Mouse (Mus musculus) cerebellum, adult 11-12 months (tissue): ENCODE measurements at regions not wholly inside any gene's neighbourhood (a gene's known extent, or its start where the extent isn't known, plus 50 kb on each side); places are given as distances from the start of the nearest gene placed in this dataset.

ENCODE experiments used
- DNase-seq: peaks from one replicate; pipeline ENCODE4 v3.0.0; 2022

DNA sequence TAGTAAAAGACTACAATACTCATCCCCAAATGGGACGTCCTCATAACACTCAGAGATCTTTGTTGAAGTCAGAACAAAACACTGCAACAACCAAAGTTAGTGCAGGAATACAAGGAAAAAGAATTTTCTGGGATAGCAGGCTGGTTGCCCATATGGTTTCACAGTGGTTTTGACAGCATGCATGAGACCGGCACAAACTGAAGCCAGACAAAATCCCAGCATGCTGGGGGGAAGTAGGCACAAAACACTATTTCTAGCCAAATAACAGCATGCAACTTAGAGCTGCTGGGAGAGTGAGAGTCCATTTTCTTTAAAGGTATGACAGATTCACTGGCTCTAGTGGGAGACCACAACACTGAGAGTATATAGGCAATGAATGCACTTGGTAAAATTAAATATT, 619.1 kb upstream of the Manea start:
- peak; percentile 79 for DNase-seq

DNA sequence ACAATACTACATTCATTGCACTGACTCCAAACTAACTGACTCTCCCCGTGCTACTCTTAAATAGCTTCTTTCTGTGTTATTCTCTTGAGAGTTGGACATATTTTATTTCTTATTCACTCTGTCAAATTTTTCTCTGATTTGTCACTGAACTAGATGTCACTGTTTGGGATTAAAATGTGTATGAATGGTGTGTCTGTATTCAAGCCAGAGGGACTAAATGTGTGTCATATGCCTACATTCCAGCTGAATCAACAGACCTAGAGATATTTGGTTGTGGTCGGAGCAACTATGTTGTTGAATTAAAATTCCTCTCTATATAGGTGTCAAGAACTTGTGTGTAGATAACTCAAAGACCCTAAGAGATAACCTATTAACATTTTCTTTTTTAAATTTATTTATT, 618.2 kb upstream of the Manea start:
- no peak for DNase-seq

DNA sequence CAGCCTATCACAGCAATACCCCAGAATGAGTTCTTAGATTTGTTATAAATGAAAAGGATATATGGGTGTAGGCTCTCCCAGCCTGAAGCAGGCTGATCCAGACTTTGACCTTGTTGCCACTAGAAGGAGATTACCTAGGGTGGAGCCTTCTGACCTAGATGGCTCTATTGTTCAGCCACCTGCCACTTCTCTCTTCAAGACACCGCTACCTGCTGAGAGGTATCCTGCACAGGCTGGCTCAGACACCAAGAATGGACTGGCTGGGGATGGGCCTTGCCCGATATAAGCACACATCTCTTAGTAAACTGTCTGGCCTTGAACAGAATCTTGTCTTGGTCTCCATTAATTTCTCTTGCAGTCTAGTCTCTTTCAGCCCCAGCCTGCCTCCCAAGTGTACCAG, 597.9 kb upstream of the Manea start:
- no peak for DNase-seq

DNA sequence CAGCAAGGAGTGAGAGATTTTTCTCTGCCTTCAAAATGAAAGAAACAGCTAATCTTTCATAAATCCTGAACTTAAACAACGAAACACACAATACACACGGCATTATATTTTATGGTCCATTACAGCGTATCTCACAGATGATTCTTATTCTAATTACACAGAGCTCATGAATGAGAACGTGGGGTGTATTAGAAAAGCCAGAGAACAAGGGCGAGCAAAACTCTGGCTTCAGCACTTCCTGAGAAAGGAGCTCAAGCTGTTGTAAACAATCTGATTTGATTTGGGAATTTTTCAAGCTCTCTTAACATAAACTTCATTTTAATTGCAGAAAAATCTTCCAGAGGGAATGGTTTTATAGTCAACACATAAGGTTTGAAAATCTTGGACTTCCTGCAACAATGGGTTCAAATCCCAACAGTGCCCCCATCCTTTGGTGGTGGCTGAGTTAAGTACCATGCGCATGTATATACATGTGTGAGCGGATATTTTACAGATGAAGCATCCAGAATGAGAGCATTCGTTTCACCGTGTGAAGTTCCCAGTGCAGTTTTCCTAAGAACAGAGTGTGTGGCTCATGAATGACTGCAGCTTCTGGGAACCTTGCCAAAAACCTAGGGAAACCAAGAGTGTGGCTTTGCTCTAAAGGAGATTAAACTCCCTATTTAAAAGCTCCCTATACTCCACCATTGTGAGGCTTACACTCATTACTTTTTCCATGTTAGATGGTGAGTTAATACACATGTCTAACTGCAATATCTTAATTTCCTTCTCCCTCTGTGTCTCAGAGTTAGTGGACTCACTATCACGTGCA, 587.5 kb upstream of the Manea start:
- DNase-seq = peak; percentile 12

DNA sequence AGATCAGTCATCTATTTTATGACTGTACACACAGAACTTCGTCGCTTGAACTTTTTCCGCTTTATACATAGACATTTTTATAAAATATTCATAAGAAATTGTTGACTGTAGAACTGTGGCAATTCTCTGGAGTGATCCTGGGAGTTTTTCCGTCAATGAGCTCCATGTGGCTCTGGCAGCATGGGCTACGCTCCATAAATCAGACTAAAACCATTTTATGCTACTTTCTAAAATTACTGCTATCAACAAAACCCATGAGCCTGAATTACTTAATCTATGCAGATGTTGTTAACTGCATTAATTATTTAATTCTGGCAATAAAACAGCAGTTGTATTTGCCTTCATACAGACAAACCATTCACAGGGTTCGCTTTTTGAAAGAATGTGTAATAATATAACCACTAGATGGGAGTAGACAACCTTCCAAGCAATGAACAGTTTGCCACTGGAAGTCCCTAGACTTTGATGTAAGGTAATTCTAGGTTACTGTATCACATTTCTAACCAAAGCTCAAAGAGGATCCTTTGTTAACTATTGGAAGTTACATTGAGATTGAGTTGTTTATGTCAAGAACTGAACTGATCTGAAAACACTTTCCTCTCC, 583.3 kb upstream of the Manea start:
- no peak for DNase-seq

DNA sequence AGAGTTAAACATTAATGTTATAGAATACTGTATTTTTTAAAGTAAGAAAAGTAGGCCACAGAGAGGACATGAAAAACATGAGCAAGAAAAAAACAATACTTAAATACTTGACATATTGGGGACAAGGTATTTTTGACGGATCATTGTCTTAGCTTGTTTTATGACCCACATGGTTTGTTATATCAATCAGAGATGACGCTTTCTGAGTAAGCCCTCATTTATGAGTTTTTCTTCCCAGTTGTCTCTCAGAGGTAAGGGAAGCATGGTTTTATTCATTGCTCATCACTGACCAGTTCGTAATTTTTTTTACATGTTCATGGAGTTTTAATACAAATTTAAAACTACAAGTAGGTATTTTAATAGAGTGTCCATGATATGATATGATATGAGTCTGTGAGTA, 579.4 kb upstream of the Manea start:
- no peak for DNase-seq

GRCm38 (mm10) chr4:26888514-26888913, 541.8 kb upstream of the Manea start:
- DNase-seq = no peak

DNA sequence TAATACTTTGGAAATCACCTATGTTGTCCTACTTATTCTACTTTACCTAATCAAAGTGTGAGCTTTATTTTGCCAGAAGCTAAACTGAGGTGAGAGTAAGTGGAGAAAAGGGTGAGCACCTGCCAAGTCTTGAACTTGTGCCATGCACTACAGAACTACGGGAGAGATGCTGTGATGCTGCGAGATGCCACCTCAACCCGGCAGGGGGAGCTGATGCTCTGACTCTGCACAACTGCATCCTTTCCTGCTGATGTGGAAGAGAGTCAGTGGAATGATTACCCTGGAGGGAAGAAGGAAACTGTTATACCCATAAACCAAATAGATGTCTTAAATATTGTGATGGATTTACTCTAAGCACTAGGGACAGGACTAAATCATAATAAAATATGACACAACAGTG, 532.3 kb upstream of the Manea start:
- DNase-seq = no peak

- DNase-seq = no peak
These were observed 495.1 kb upstream of the Manea start for GRCm38 (mm10) chr4:26841761-26842160.

DNA sequence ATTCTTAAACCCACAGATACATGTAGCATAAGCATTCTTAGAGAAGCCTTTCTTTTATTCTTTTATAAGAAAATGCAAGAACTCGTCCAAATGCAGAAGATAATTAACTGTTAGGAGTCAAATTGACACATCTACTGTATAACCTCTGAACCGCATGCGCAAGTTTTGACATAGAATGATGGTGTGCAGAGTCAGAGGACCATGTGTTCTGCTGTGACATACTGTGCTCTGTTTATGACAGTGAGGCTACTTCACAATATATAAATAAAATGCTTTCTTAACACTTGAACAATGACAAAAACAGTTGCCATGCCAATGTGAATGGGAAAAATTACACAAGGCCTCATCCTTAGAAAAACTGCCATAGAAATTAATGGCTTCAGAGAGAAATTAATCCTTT, 454.1 kb upstream of the Manea start:
- no peak for DNase-seq

DNA sequence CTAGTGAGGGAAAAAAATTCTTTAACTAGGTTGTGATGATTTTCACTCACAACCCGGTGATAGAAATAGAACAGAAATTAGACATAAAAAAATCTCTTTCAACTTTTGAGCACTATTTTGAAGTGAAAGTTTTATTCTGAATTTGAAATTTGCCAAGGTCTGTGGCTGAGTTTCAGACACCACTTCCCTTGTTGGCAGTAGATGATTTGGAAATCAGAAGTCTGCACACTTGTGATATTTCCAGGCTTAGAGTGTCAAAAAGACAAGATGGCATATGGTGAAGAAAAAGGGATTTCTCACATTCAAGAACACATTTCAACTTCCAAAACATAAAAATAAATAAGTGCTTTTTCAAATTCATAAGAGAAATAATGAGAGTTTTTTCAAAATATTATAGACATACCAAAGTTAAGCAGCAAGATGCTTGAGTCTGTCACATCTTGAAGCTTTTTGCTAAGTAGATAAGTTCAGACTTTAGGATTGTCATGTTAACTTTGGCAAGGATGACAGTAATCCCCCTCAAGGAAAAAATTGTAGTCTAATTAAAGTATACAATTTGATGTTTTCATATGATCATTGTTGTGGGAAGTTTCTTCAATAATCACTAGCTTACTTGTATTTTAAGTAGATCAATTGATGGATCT, 446.6 kb upstream of the Manea start:
- DNase-seq = no peak

GRCm38 (mm10) chr4:26767896-26768295, 421.2 kb upstream of the Manea start:
- DNase-seq = no peak

DNA sequence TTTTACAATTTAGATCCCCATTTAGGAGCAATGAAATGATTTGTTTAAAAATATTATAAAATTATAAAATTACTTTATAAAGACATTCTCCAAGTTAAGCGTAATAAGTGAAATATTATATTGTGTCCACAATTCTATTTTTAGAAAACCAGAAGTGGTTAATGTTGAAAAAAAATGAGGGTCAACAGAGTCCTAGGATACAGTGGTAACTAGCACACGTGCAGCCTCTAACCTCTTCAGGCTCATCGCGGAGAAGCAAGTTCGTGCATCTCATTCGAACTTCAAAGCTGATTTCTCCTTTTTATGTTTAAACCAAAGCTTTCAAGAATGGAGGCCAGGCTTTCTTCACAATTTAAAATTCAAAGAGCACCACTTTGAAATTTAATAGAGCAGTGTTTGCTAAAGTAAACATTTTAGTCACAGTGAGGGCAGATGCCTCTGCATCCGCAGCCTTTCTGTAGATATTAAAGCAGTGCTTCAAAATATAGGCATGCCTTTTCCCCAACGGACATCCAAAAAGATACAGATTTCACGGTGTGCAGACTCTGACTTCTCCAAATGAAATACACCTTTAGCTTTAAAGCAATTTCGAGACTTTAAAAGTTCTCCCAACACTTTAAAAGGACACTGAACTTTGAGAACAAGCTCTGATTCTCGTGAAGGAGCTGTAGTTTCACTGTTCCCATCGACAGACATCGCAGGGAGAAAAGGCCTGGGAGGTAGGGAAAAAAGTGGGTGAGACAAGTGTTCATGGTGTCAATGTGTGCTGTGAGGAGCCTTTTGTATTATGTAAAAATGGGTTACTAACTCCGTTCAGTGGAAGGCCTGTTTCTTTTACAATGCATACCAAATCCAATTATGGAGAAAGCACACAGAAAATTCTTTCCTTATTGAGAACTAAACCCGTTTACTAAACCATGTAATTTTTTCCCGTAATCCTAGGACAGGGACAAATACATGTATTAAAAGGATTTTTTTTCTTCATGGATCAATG, 419.8 kb upstream of the Manea start:
- DNase-seq = no peak

- no peak for DNase-seq
These were observed 394.1 kb upstream of the Manea start for GRCm38 (mm10) chr4:26740815-26741214.

DNA sequence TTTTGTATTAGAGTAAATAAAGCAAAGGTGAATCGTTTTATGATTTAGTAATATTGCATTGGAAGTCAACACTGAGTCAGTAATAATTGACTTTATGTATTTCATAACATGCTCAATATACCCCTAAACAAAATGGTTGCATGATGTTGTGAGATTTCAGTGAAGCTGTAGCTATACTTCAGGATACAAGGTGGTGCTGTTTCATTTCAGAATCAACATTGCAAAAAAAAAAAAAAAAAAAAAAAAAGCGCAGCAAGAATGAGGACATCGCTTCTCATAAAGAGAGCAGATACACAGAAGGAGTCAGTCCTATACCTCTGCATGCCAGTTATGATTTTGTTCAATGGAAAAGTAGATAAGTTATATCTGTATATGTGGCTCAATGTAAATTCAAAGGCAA, 389.7 kb upstream of the Manea start:
- no peak for DNase-seq

GRCm38 (mm10) chr4:26714437-26714836, 367.7 kb upstream of the Manea start:
- no peak for DNase-seq

GRCm38 (mm10) chr4:26709964-26710363, 363.3 kb upstream of the Manea start:
- no peak for DNase-seq

GRCm38 (mm10) chr4:26695964-26696363, 349.3 kb upstream of the Manea start:
- no peak for DNase-seq
